Mouse (Mus musculus) bone marrow macrophage, adult 2 months (primary cell): Measurements from ENCODE around the gene Ecsit.

Experiments
- CTCF ChIP-seq: IDR thresholded peaks from 2 replicates; pipeline ENCODE4 v1.5.1; 2012; ENCODE audit warnings: low read depth, mild to moderate bottlenecking, low read length, moderate library complexity
- POLR2A ChIP-seq: IDR thresholded peaks from 2 replicates; pipeline ENCODE4 v1.6.1; 2012; ENCODE audit warnings: mild to moderate bottlenecking, low read depth, low read length, borderline replicate concordance

- TF ChIP-seq CTCF (no peak), POLR2A (no peak)
Observed at GRCm38 (mm10) chr9:22089986-22090385, 4.7 kb upstream of the Ecsit start.
